Comparison of ENCODE assay signal across 9 mouse cellular contexts in genomic region chr6:80019189-80019860, GRCm38 (mm10). TPM values are rescaled to one million over a fixed set of nuclear protein-coding genes. Genes with fewer than 3 reads are reported as not detected.
A peak's percentile ranks its signal among the peaks of the same experiment; 100 is the strongest.
DNase-seq lines count a peak whose midpoint lies in the region; ATAC-seq and TF ChIP-seq lines count a peak whose summit lies in the region.
"Had no signal": no experiment of that assay in that cellular context is flagged by ENCODE, and none has a peak within 500 bp of the region (broad histone marks: within the 10 kb centered on the region; RNA-seq: fewer than 3 reads in every experiment).

No protein-coding gene starts in this region.

- H3K4me1 ChIP-seq in embryonic facial prominence, embryonic 15.5 days, result no peaks in the 10 kb centered on the region
- no peaks in the 10 kb centered on the region for H3K4me1 ChIP-seq in hindbrain, postnatal 0 days (ENCODE audit: insufficient read depth, low read length)
- no peaks in the 10 kb centered on the region for H3K4me1 ChIP-seq in neural tube, embryonic 14.5 days (ENCODE audit: control insufficient read depth, insufficient read depth, low read length)

- no peak for ATAC-seq in embryonic facial prominence, embryonic 15.5 days (ENCODE audit: insufficient number of reproducible peaks, low FRiP score, low TSS enrichment, low read depth)
- ATAC-seq in hindbrain, postnatal 0 days, result peak; percentile 56
- peak; percentile 56 for ATAC-seq in neural tube, embryonic 14.5 days (ENCODE audit: low read depth)
- ATAC-seq: Patski had no signal

- H3K4me3 ChIP-seq in left cerebral cortex, adult 2 months, result peak overlapping the region; percentile 65
- H3K4me3 ChIP-seq in embryonic facial prominence, embryonic 15.5 days (replicated peaks), result peak overlapping the region; percentile 40
- peak overlapping the region; percentile 49 for H3K4me3 ChIP-seq in hindbrain, postnatal 0 days (ENCODE audit: low read length)
- H3K4me3 ChIP-seq in neural tube, embryonic 14.5 days (ENCODE audit: low read depth, low read length), result peak overlapping the region; percentile 49

- TF ChIP-seq CTCF in left cerebral cortex, adult 2 months (IDR thresholded peaks at IDR 0.05), result no peak
- TF ChIP-seq CTCF in hindbrain, postnatal 0 days (IDR thresholded peaks at IDR 0.05; ENCODE audit: low read depth), result no peak

- DNase-seq in left cerebral cortex, adult 2 months (ENCODE audit: extremely low spot score in 1 of 2, low spot score in 2 of 2), result peak in 1 of 2 experiments; percentile 28
- DNase-seq in left cerebral cortex, adult 8-10 months (ENCODE audit: low spot score in 2 of 2), result no peak
- DNase-seq in hindbrain, postnatal 0 days (ENCODE audit: low spot score), result peak; percentile 39
- DNase-seq in thymus, postnatal 10 days (ENCODE audit: low spot score in 2 of 2), result no peak
- no peak for DNase-seq in spleen, postnatal 4 days (ENCODE audit: low spot score in 2 of 2)
- no peak for DNase-seq in adrenal gland, postnatal 36 days

- no peaks in the 10 kb centered on the region for H3K9me3 ChIP-seq in embryonic facial prominence, embryonic 15.5 days (replicated peaks)
- no peaks in the 10 kb centered on the region for H3K9me3 ChIP-seq in hindbrain, postnatal 0 days (ENCODE audit: low read length)
- no peaks in the 10 kb centered on the region for H3K9me3 ChIP-seq in neural tube, embryonic 14.5 days (ENCODE audit: control insufficient read depth, low read length)

- H3K4me2 ChIP-seq in embryonic facial prominence, embryonic 15.5 days (replicated peaks), result peak overlapping the region; percentile 53
- H3K4me2 ChIP-seq in hindbrain, postnatal 0 days (ENCODE audit: low read depth, low read length), result peak overlapping the region; percentile 66
- H3K4me2 ChIP-seq in neural tube, embryonic 14.5 days (ENCODE audit: low read depth, low read length), result peak overlapping the region; percentile 67

- H3K27ac ChIP-seq in left cerebral cortex, adult 2 months, result peak overlapping the region; percentile 92
- no peak overlapping the region for H3K27ac ChIP-seq in embryonic facial prominence, embryonic 15.5 days (replicated peaks)
- H3K27ac ChIP-seq in hindbrain, postnatal 0 days, result peak overlapping the region; percentile 74; the same call in 1 of the 2 replicates
- peak overlapping the region; percentile 77 for H3K27ac ChIP-seq in neural tube, embryonic 14.5 days (ENCODE audit: low read depth, low read length)

- WGBS in embryonic facial prominence, embryonic 15.5 days, result 1% methylated on average over 14 of the region's 14 CpGs
- WGBS in hindbrain, postnatal 0 days, result 3% methylated on average over 14 of the region's 14 CpGs
- WGBS in neural tube, embryonic 14.5 days, result 1% methylated on average over 14 of the region's 14 CpGs

- no peaks in the 10 kb centered on the region for H3K36me3 ChIP-seq in embryonic facial prominence, embryonic 15.5 days
- no peaks in the 10 kb centered on the region for H3K36me3 ChIP-seq in hindbrain, postnatal 0 days (ENCODE audit: insufficient read depth, low read length)
- no peaks in the 10 kb centered on the region for H3K36me3 ChIP-seq in neural tube, embryonic 14.5 days (ENCODE audit: control insufficient read depth, insufficient read depth, low read length)

- intact Hi-C loops in left cerebral cortex, adult 2 months (cut with DNase I), result no loop called here

- H3K9ac ChIP-seq in embryonic facial prominence, embryonic 15.5 days, result no peak overlapping the region
- H3K9ac ChIP-seq in hindbrain, postnatal 0 days (replicated peaks; ENCODE audit: low read length), result peak overlapping the region; percentile 60
- peak overlapping the region; percentile 51 for H3K9ac ChIP-seq in neural tube, embryonic 14.5 days (replicated peaks; ENCODE audit: low read depth, low read length)

- H3K27me3 ChIP-seq in embryonic facial prominence, embryonic 15.5 days, result no peaks in the 10 kb centered on the region
- no peaks in the 10 kb centered on the region for H3K27me3 ChIP-seq in hindbrain, postnatal 0 days (ENCODE audit: insufficient read depth, low read length)
- no peaks in the 10 kb centered on the region for H3K27me3 ChIP-seq in neural tube, embryonic 14.5 days (ENCODE audit: control insufficient read depth, insufficient read depth, low read length)

RNA-seq across cellular contexts. Expression of gene Lrrtm4, which starts 0.6 kb away (rescaled TPM):
- total RNA-seq in left cerebral cortex, adult 2 months (2021), result 10 to 100 TPM; 64.9 to 65.8 TPM
- total RNA-seq in left cerebral cortex, adult 8-10 months (2022), result 10 to 100 TPM; 47.8 to 59.9 (median 55.6) TPM
- 3.5 and 3.7 TPM in 2 replicates for polyA plus RNA-seq in embryonic facial prominence, embryonic 15.5 days (2015; fragmentation: Nextera tagmentation; extraction: Ambion mirVana)
- 30.4 and 34.3 TPM in 2 replicates for total RNA-seq in hindbrain, postnatal 0 days (2014; rRNA removed)
- 17.5 and 18.5 TPM in 2 replicates for polyA plus RNA-seq in hindbrain, postnatal 0 days (2015; fragmentation: Nextera tagmentation; extraction: Ambion mirVana)
- polyA plus RNA-seq in neural tube, embryonic 14.5 days (2014; fragmentation: Nextera tagmentation; extraction: Ambion mirVana), result 19.5 and 24.3 TPM in 2 replicates
- total RNA-seq in adrenal gland, postnatal 36 days (2021), result 1 to 10 TPM; 2.2 to 2.8 TPM
- polyA plus RNA-seq: Patski had no signal
